Mouse (Mus musculus): Measurements from ENCODE around the gene Syna.

DNA sequence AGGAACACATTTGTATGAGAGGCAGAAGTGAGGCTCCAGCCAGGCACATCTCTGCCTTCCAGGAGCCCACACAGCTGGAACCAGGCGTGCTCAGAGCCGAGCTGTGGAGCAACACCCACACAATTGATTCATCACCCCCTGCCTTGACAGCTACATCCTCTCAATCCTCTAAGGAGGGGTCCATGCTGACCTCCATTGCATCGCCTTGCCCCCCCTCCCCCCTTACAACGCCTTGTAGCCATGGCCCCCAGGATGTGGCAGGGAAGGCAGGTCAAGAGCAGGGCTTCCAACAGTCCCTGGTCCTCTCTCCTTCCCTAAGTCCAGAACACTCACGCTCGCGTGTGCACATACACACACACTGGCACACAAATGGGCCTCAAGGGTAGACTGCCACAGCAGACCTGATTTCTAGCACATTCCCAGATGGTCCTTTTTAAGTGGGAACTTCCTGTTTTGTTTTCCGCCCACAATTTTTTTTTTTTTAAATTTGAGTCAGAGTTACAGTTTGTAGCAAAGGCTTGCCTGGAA lies 9.1 kb upstream of the Syna start:
- TF ChIP-seq POLR2A (IDR thresholded peaks at IDR 0.05; ENCODE audit: borderline replicate concordance, extremely low read depth, low read depth, low read length) (no peak), CTCF (IDR thresholded peaks at IDR 0.05; ENCODE audit: insufficient read depth, low read length) (no peak)

Data from lung, adult 2 months (tissue).